Mouse (Mus musculus): Measurements from ENCODE around the gene Clasp1. TPM values are rescaled to one million over a fixed set of nuclear protein-coding genes. Genes with fewer than 3 reads are reported as not detected.

Gene Clasp1
- polyA plus RNA-seq, 1 experiment, result 12.8 TPM

- WGBS, result 77% methylated on average over 2 of the region's 2 CpGs
- no peak overlapping the region for H3K4me3 ChIP-seq (ENCODE audit: insufficient read depth, low read depth, low read length)
- TF ChIP-seq POLR2A (IDR thresholded peaks at IDR 0.05; ENCODE audit: low read depth, low read length) (no peak), CTCF (conservative IDR thresholded peaks at IDR 0.05; ENCODE audit: insufficient read depth, insufficient read length, low read depth, low read length) (no peak)
- H3K36me3 ChIP-seq (ENCODE audit: control insufficient read depth, insufficient read depth, low read length), result no peaks in the 10 kb centered on the region
- H3K4me1 ChIP-seq (ENCODE audit: control insufficient read depth, insufficient read depth, low read length), result peaks cover 5% of the 10 kb centered on the region; the same call in 1 of the 2 replicates
- H3K27ac ChIP-seq (ENCODE audit: insufficient read depth, low read depth, low read length), result no peak overlapping the region
- DNase-seq, result no peak
- no peaks in the 10 kb centered on the region for H3K27me3 ChIP-seq (replicated peaks; ENCODE audit: control insufficient read depth, insufficient read depth, low read length)
Observed at GRCm38 (mm10) chr1:118392246-118392645, 3.4 kb downstream of the Clasp1 start.

- 94% methylated on average over 3 of the region's 3 CpGs for WGBS
- H3K27me3 ChIP-seq (replicated peaks; ENCODE audit: control insufficient read depth, insufficient read depth, low read length), result no peaks in the 10 kb centered on the region
- H3K4me3 ChIP-seq (ENCODE audit: insufficient read depth, low read depth, low read length), result no peak overlapping the region
- no peak overlapping the region for H3K27ac ChIP-seq (ENCODE audit: insufficient read depth, low read depth, low read length)
- no peak for DNase-seq
- no peaks in the 10 kb centered on the region; the same call in 1 of the 2 replicates for H3K4me1 ChIP-seq (ENCODE audit: control insufficient read depth, insufficient read depth, low read length)
- no peaks in the 10 kb centered on the region for H3K36me3 ChIP-seq (ENCODE audit: control insufficient read depth, insufficient read depth, low read length)
- TF ChIP-seq POLR2A (IDR thresholded peaks at IDR 0.05; ENCODE audit: low read depth, low read length), result no peak
- no peak for TF ChIP-seq CTCF (conservative IDR thresholded peaks at IDR 0.05; ENCODE audit: insufficient read depth, insufficient read length, low read depth, low read length)
Observed at GRCm38 (mm10) chr1:118393916-118394315, 5.1 kb downstream of the Clasp1 start.

- no peak for DNase-seq
- Histone ChIP-seq H3K36me3 (ENCODE audit: control insufficient read depth, insufficient read depth, low read length) (no peaks in the 10 kb centered on the region), H3K27me3 (replicated peaks; ENCODE audit: control insufficient read depth, insufficient read depth, low read length) (no peaks in the 10 kb centered on the region), H3K27ac (ENCODE audit: insufficient read depth, low read depth, low read length) (no peak overlapping the region), H3K4me3 (ENCODE audit: insufficient read depth, low read depth, low read length) (no peak overlapping the region), H3K4me1 (ENCODE audit: control insufficient read depth, insufficient read depth, low read length) (no peaks in the 10 kb centered on the region; the same call in 1 of the 2 replicates)
- TF ChIP-seq CTCF (conservative IDR thresholded peaks at IDR 0.05; ENCODE audit: insufficient read depth, insufficient read length, low read depth, low read length) (no peak), POLR2A (IDR thresholded peaks at IDR 0.05; ENCODE audit: low read depth, low read length) (no peak)
- 96% methylated on average over 9 of the region's 9 CpGs for WGBS
Observed at GRCm38 (mm10) chr1:118397866-118398265, 9.0 kb downstream of the Clasp1 start.

- Histone ChIP-seq H3K4me1 (ENCODE audit: control insufficient read depth, insufficient read depth, low read length) (no peaks in the 10 kb centered on the region; the same call in 1 of the 2 replicates), H3K27ac (ENCODE audit: insufficient read depth, low read depth, low read length) (no peak overlapping the region), H3K36me3 (ENCODE audit: control insufficient read depth, insufficient read depth, low read length) (no peaks in the 10 kb centered on the region), H3K27me3 (replicated peaks; ENCODE audit: control insufficient read depth, insufficient read depth, low read length) (no peaks in the 10 kb centered on the region), H3K4me3 (ENCODE audit: insufficient read depth, low read depth, low read length) (no peak overlapping the region)
- TF ChIP-seq CTCF (conservative IDR thresholded peaks at IDR 0.05; ENCODE audit: insufficient read depth, insufficient read length, low read depth, low read length), result no peak
- TF ChIP-seq POLR2A (IDR thresholded peaks at IDR 0.05; ENCODE audit: low read depth, low read length), result no peak
- no peak for DNase-seq
- 65% methylated on average over 6 of the region's 6 CpGs for WGBS
Observed at GRCm38 (mm10) chr1:118398567-118398966, 9.7 kb downstream of the Clasp1 start.

GRCm38 (mm10) chr1:118399625-118400310, 10.9 kb downstream of the Clasp1 start:
- no peak for DNase-seq
- H3K4me3 ChIP-seq (ENCODE audit: insufficient read depth, low read depth, low read length), result no peak overlapping the region
- no peaks in the 10 kb centered on the region; the same call in 1 of the 2 replicates for H3K4me1 ChIP-seq (ENCODE audit: control insufficient read depth, insufficient read depth, low read length)
- TF ChIP-seq CTCF (conservative IDR thresholded peaks at IDR 0.05; ENCODE audit: insufficient read depth, insufficient read length, low read depth, low read length) (no peak), POLR2A (IDR thresholded peaks at IDR 0.05; ENCODE audit: low read depth, low read length) (no peak)
- H3K36me3 ChIP-seq (ENCODE audit: control insufficient read depth, insufficient read depth, low read length), result no peaks in the 10 kb centered on the region
- H3K27ac ChIP-seq (ENCODE audit: insufficient read depth, low read depth, low read length), result no peak overlapping the region
- WGBS, result 70% methylated on average over 8 of the region's 8 CpGs
- H3K27me3 ChIP-seq (replicated peaks; ENCODE audit: control insufficient read depth, insufficient read depth, low read length), result no peaks in the 10 kb centered on the region

GRCm38 (mm10) chr1:118401991-118402390, 13.1 kb downstream of the Clasp1 start:
- Histone ChIP-seq H3K4me1 (ENCODE audit: control insufficient read depth, insufficient read depth, low read length) (no peaks in the 10 kb centered on the region; the same call in 1 of the 2 replicates), H3K27ac (ENCODE audit: insufficient read depth, low read depth, low read length) (no peak overlapping the region), H3K36me3 (ENCODE audit: control insufficient read depth, insufficient read depth, low read length) (no peaks in the 10 kb centered on the region), H3K27me3 (replicated peaks; ENCODE audit: control insufficient read depth, insufficient read depth, low read length) (no peaks in the 10 kb centered on the region), H3K4me3 (ENCODE audit: insufficient read depth, low read depth, low read length) (no peak overlapping the region)
- WGBS, result 72% methylated on average over 4 of the region's 4 CpGs
- TF ChIP-seq POLR2A (IDR thresholded peaks at IDR 0.05; ENCODE audit: low read depth, low read length), result no peak
- no peak for TF ChIP-seq CTCF (conservative IDR thresholded peaks at IDR 0.05; ENCODE audit: insufficient read depth, insufficient read length, low read depth, low read length)
- no peak for DNase-seq

GRCm38 (mm10) chr1:118402556-118402955, 13.7 kb downstream of the Clasp1 start:
- Histone ChIP-seq H3K27ac (ENCODE audit: insufficient read depth, low read depth, low read length) (no peak overlapping the region), H3K4me1 (ENCODE audit: control insufficient read depth, insufficient read depth, low read length) (no peaks in the 10 kb centered on the region; the same call in 1 of the 2 replicates), H3K36me3 (ENCODE audit: control insufficient read depth, insufficient read depth, low read length) (no peaks in the 10 kb centered on the region), H3K4me3 (ENCODE audit: insufficient read depth, low read depth, low read length) (no peak overlapping the region), H3K27me3 (replicated peaks; ENCODE audit: control insufficient read depth, insufficient read depth, low read length) (no peaks in the 10 kb centered on the region)
- no peak for DNase-seq
- WGBS, result 40% methylated on average over 8 of the region's 8 CpGs
- no peak for TF ChIP-seq CTCF (conservative IDR thresholded peaks at IDR 0.05; ENCODE audit: insufficient read depth, insufficient read length, low read depth, low read length)
- TF ChIP-seq POLR2A (IDR thresholded peaks at IDR 0.05; ENCODE audit: low read depth, low read length), result no peak
